Mouse (Mus musculus): ENCODE measurements around the gene Mpp4.
A peak's percentile ranks its signal among the peaks of the same experiment; 100 is the strongest.

DNA sequence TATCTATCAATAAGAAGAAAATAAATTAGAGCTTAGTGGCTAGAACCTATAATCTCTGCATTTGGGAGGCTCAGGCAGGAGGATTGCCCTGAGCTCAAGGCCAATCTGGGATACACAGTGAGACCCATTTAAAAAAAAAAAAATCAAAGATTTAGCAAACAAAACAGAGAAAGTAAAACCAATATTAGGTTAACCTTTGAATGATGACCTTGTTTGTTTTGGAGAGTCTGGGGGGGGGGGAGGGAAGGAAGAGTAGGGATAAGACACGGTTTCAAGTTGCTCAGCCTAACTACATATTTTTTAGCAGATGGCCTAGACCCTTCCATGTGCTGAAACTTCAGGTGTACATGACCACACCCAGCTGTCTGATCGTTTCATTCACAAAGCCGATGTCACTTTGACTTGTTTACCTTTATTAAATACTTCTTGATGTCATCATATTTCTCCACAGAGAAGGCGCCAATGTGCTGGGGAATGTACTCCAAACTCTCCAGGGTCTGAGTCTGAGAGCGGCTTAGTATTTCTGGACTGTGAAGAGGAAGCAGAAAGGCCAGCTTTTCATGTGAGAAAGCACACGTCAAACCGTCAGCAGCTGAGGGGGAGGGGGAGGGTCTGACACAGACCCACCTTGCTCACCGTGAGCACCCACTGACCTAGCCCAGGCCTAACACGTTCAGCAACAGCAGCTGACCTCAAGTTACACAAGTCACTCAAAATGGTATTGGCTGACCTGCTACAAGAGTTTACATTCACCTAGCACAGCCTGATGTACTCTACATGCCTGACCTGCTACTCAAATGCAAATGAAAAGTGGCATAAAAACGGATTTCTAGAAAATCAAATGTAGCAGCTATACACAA is 11.6 kb upstream of the Mpp4 start:
- no peak for TF ChIP-seq CTCF (IDR thresholded peaks at IDR 0.05; ENCODE audit: low read depth)
- 0 out of 2 replicates have a peak, but pooled peaks have one; percentile 22 for TF ChIP-seq EP300 (IDR thresholded peaks at IDR 0.05; ENCODE audit: low read depth)
